Mouse (Mus musculus): ENCODE measurements around the gene Myh15. TPM values are rescaled to one million over a fixed set of nuclear protein-coding genes. Genes with fewer than 3 reads are reported as not detected.

Myh15 gene
- polyA plus RNA-seq, 1 experiment from 2014 or later, result 0.05 TPM

Other genes starting within 250 kb of the Myh15 start
- gene Retnlb, start 240.6 kb upstream of the Myh15 start, polyA plus RNA-seq (2015; fragmentation: Nextera tagmentation; extraction: Ambion mirVana), result not detected in 2 replicates
- gene Retnla, start 214.9 kb upstream of the Myh15 start, polyA plus RNA-seq (2015; fragmentation: Nextera tagmentation; extraction: Ambion mirVana), result not detected in 2 replicates
- 0.37 and 1.2 TPM in 2 replicates for gene Retnlg, start 184.9 kb upstream of the Myh15 start, polyA plus RNA-seq (2015; fragmentation: Nextera tagmentation; extraction: Ambion mirVana)
- gene Dzip3, start 63.3 kb upstream of the Myh15 start, polyA plus RNA-seq (2015; fragmentation: Nextera tagmentation; extraction: Ambion mirVana), result 52.1 and 57.5 TPM in 2 replicates
- gene Cip2a, start 63.3 kb upstream of the Myh15 start, polyA plus RNA-seq (2015; fragmentation: Nextera tagmentation; extraction: Ambion mirVana), result 4.3 and 9.0 TPM in 2 replicates